Mouse (Mus musculus) neural tube, embryonic 15.5 days (tissue): ENCODE results near the gene Tsacc. TPM values are rescaled to one million over a fixed set of nuclear protein-coding genes. Genes with fewer than 3 reads are reported as not detected.
"Not testable (repeated sequence)": the region's sequence is repeated elsewhere in the genome, so short reads cannot be mapped to it uniquely, and the experiment has no call there.

ENCODE experiments used
- ATAC-seq: fragments of 200-750 bp; cut with Nextera tagmentation; 2 replicates; pipeline ENCODE4 v1.8.0; 2017; ENCODE audit warnings: mild to moderate bottlenecking, moderate TSS enrichment, moderate library complexity; ENCODE audit not compliant: low FRiP score
- H3K27ac ChIP-seq: fragments of 300-500 bp; sonication (generic); replicated peaks from 2 replicates; pipeline ENCODE4 v1.5.1; 2015; ENCODE audit warnings: mild to moderate bottlenecking, inconsistent platforms
- H3K27me3 ChIP-seq: fragments of 300-500 bp; sonication (generic); replicated peaks from 2 replicates; pipeline ENCODE4 v1.6.1; 2015; ENCODE audit warnings: inconsistent platforms
- H3K36me3 ChIP-seq: fragments of 300-500 bp; sonication (generic); 2 replicates; pipeline ENCODE4 v1.6.1; 2015; ENCODE audit warnings: inconsistent platforms
- H3K4me1 ChIP-seq: fragments of 300-500 bp; sonication (generic); 2 replicates; pipeline ENCODE4 v1.6.1; 2015; ENCODE audit warnings: inconsistent platforms
- H3K4me2 ChIP-seq: fragments of 300-500 bp; sonication (generic); 2 replicates; pipeline ENCODE4 v1.6.1; 2015; ENCODE audit warnings: inconsistent platforms, mild to moderate bottlenecking, moderate library complexity
- H3K4me3 ChIP-seq: fragments of 300-500 bp; sonication (generic); replicated peaks from 2 replicates; pipeline ENCODE4 v1.5.1; 2015; ENCODE audit warnings: mild to moderate bottlenecking, inconsistent platforms
- H3K9ac ChIP-seq: fragments of 300-500 bp; sonication (generic); replicated peaks from 2 replicates; pipeline ENCODE4 v1.6.1; 2015; ENCODE audit warnings: mild to moderate bottlenecking, inconsistent platforms
- H3K9me3 ChIP-seq: fragments of 300-500 bp; sonication (generic); replicated peaks from 2 replicates; pipeline ENCODE4 v1.6.1; 2016; ENCODE audit warnings: inconsistent platforms
- WGBS: fragments of 180-500 bp; shearing (Covaris S2); methylation state at CpG from one replicate; pipeline ENCODE4 v1.1.7; 2015; ENCODE audit warnings: mixed read lengths; 5-methylcytosine and 5-hydroxymethylcytosine counted together
- polyA plus RNA-seq: library from polyadenylated mRNA; unstranded; fragments of >200 nt; fragmentation: Nextera tagmentation; extraction: Ambion mirVana; gene quantifications from 2 replicates; pipeline ENCODE4 v1.2.1, GENCODE M21; 2015

The Tsacc gene
- polyA plus RNA-seq, 1 experiment from 2014 or later, result 9.5 TPM

DNA sequence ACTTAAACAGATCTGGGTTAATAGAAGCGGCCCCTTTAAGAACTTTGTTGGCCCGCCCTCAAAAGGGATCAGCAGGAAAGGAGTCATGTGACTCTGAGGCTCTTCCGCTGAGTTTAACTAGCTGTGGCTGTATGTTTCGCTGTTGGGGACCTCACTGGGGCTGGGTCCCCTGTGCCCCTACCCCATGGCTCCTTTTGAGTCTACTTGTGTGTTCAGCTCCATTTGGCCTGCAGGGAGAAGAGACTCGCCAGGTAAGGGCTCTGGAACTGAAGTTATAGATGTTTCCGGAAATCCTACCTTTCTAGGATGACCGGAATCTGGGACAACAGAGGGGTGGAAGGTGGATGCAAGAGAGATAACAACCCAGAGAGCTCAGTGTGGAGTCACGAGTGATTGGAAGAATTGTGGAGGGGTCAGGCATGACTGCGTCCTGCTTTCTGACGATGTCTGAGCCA, 28.2 kb upstream of the Tsacc start, which contains the start of gene Glmp:
Gene Glmp (plus strand): TSS at position 73 of the 455 bp plus-strand sequence.
- WGBS, result 2% methylated on average over 10 of the region's 10 CpGs

DNA sequence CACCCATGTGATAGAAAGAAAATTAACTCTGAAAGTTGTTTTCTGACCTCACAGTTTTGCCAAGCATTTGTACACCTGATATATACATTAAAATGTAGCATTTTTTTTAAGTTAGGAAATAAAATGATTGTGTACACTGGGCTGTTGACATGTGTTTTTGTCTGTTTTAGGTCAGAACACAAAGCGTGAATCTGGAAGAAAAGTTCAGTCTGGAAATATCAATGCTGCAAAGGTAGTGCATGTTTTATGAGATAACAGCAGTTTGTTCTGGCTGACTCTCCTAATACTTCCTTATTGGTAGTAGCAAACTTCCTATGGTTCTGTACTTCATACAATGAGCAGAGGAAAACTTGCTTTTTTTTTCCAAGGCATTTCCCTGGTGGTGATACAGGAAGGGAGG, 2.4 kb upstream of the Tsacc start:
- ATAC-seq, result no peak
- no peak overlapping the region for H3K27ac ChIP-seq
- peaks cover 47% of the 10 kb centered on the region for H3K36me3 ChIP-seq
- no peaks in the 10 kb centered on the region for H3K9me3 ChIP-seq
- no peaks in the 10 kb centered on the region for H3K27me3 ChIP-seq
- H3K4me3 ChIP-seq, result no peak overlapping the region
- no peak overlapping the region for H3K4me2 ChIP-seq
- H3K9ac ChIP-seq, result no peak overlapping the region
- H3K4me1 ChIP-seq, result peaks cover 27% of the 10 kb centered on the region
- 95% methylated on average over 1 of the region's 1 CpGs for WGBS

More for the DNA sequence above, 28.2 kb upstream of the Tsacc start, which contains the start of gene Glmp:
- Histone ChIP-seq H3K4me1 (peaks cover 20% of the 10 kb centered on the region), H3K27me3 (no peaks in the 10 kb centered on the region), H3K4me2 (peak within 1 kb of the TSS; percentile 89), H3K4me3 (peak within 1 kb of the TSS; percentile 73), H3K9ac (peak within 1 kb of the TSS; percentile 79), H3K9me3 (no peaks in the 10 kb centered on the region), H3K27ac (peak within 1 kb of the TSS; percentile 43; the same call in 1 of the 2 replicates), H3K36me3 (peaks cover 40% of the 10 kb centered on the region)
- ATAC-seq, result peak; percentile 88

DNA sequence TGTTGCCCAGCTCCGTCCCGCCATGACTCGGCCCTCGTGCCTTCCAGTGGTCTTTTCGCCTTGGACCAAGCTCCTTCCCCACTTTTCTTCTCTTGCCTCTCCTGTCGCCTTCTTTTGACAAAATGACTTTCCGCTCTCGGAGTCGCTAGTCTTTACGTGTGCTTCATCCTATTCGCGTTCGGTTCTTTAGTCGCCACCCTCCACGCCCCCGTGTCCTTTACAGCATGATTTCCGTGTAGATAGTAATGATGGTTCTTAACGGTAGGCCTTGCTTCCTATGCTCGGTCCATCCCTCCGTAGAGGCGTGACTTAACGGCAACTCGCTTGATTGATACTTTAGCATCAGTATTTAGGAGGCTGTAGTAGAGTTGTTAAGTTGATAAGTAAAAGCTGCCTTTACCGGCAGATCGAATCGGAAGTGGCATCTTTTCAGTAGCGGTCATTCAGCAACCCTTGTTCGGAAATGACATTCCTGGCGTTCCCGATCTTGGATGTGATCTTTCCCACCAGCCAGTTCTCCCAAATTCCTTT, 587 bp upstream of the Tsacc start:
- H3K27ac ChIP-seq, result peak overlapping the region; percentile 90
- H3K4me3 ChIP-seq, result peak overlapping the region; percentile 82
- no peaks in the 10 kb centered on the region for H3K9me3 ChIP-seq
- under 1% methylated on average over 30 of the region's 30 CpGs for WGBS
- no peaks in the 10 kb centered on the region for H3K27me3 ChIP-seq
- H3K36me3 ChIP-seq, result peaks cover 32% of the 10 kb centered on the region
- H3K4me1 ChIP-seq, result peaks cover 27% of the 10 kb centered on the region
- H3K9ac ChIP-seq, result peak overlapping the region; percentile 86
- H3K4me2 ChIP-seq, result peak overlapping the region; percentile 77
- no peak for ATAC-seq

DNA sequence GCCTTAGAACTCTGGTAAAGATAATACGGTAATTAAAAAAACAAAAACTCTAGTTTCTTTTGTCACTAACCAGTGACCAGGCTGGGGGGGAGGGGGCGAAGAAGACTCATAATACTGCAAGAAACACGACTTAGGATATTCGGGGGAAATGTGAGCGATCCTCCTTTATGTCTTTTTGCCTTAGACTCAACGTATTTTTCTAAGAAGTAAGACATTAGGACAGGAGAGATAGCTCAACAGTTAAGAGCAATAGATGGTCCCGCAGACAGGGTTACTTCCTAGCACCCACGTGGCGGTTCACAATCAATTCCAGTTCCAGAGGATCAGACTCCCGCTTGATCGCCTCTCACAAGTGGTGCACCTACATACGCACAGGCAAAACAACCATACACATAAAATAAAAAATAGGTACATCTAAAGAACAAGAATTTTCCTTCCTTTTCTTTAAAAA, 664 bp downstream of the Tsacc start:
- WGBS, result 1% methylated on average over 12 of the region's 12 CpGs
- Histone ChIP-seq H3K27ac (peak overlapping the region; percentile 91), H3K27me3 (no peaks in the 10 kb centered on the region), H3K9ac (peak overlapping the region; percentile 60), H3K4me1 (peaks cover 27% of the 10 kb centered on the region), H3K4me2 (peak overlapping the region; percentile 69), H3K4me3 (peak overlapping the region; percentile 82), H3K36me3 (peaks cover 21% of the 10 kb centered on the region), H3K9me3 (no peaks in the 10 kb centered on the region)
- peak; percentile 32; the same call in 1 of the 2 replicates for ATAC-seq

DNA sequence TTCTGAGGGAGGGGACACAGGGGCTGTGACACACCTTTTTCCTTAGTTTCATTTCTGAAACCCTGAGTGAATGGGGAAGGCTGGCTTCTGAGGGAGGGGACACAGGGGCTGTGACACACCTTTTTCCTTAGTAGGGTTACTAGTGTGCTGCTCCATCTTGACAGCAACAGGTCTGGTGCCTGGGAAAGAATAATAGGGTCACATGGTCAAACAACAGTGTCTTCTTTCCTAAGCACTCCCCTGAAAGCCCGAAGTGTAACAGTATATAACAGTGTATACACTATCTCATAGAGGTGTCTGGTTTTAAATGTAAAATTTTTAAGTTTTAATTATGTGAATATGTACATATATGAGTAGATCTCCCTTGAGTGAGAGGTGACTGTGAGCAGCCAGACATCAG, 1.5 kb downstream of the Tsacc start:
- Histone ChIP-seq H3K4me2 (peak overlapping the region; percentile 69), H3K36me3 (peaks cover 12% of the 10 kb centered on the region), H3K9ac (0 out of 2 replicates have a peak overlapping the region, but pooled peaks have one; percentile 60), H3K4me1 (peaks cover 27% of the 10 kb centered on the region)
- not testable (repeated sequence) for H3K9me3 ChIP-seq, H3K27ac ChIP-seq, H3K4me3 ChIP-seq, H3K27me3 ChIP-seq, ATAC-seq
- WGBS, result 65% methylated on average over 1 of the region's 1 CpGs

DNA sequence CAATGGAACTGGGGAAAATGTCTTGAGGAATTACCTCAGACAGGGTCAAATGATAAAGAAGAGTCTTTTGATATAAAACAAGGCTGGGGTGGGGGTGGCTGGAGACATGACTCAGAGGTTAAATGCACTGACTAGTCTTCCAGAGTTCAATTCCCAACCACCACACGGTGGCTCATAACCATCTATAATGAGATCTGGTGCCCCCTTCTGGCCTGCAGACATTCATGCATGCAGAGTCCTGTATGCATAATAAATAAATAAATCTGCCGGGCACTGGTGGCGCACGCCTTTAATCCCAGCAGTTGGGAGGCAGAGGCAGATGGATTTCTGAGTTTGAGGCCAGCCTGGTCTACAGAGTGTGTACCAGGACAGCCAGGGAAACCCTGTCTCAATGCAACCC, 4.8 kb downstream of the Tsacc start:
- H3K9me3 ChIP-seq, result no peaks in the 10 kb centered on the region
- peaks cover 8% of the 10 kb centered on the region for H3K4me1 ChIP-seq
- H3K9ac ChIP-seq, result no peak overlapping the region
- no peak overlapping the region for H3K4me2 ChIP-seq
- no peak overlapping the region for H3K4me3 ChIP-seq
- no peak overlapping the region for H3K27ac ChIP-seq
- no peak for ATAC-seq
- H3K27me3 ChIP-seq, result no peaks in the 10 kb centered on the region
- 56% methylated on average over 4 of the region's 4 CpGs for WGBS
- H3K36me3 ChIP-seq, result no peaks in the 10 kb centered on the region

DNA sequence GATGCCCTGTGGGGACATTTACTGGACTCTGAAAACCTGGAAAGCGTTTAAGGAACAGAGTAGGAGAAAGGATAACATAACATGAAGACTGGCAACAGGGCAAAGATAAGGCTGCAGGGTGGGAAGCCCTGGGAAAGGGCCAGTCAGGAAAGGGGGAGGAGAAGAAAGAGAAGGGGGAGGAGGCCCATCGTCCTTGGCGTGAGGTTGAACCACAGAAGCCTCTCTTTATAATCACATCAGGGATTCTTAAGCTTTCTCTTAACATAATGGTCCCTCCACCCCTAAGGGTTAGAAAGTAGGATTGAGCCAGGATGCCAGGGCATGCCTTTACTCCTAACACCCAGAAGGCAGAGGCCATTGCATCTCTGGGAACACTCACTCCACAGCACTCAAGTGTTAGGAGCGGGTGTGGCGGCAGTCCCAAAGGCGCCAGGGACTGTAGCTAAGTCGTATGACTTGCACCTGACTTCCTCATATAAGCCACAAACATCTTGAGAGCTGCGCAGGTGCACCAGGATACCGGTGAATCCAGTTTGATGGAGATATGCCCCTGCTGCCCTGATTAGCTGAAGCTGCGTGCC, 8.6 kb downstream of the Tsacc start:
- not testable (repeated sequence) for H3K27ac ChIP-seq, H3K36me3 ChIP-seq, ATAC-seq, H3K9ac ChIP-seq, H3K27me3 ChIP-seq, H3K9me3 ChIP-seq, H3K4me1 ChIP-seq, H3K4me2 ChIP-seq, H3K4me3 ChIP-seq
- WGBS, result 83% methylated on average over 8 of the region's 10 CpGs

DNA sequence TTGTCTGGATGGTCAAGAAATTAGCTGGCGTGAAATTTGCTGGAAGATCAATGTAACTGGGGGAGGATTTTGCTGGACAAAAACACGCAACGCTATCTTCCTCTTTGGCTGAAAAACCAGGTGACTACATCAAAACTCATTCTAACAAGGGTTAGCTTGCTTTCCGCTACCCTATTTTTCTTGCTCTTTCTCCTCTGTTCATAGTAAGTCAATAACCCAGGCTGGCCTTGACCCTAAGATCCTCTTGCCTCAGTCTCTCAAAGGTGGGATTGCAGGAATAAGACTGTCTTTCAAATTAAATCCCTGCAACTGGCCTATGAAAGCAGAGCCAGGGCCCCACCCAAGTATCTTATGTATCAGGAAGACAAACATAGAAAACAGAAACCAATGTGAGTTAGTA, 9.7 kb downstream of the Tsacc start, which contains the start of gene Gm38392:
Gene Gm38392 (minus strand): TSS at position 101 of the 400 bp plus-strand sequence.
- Histone ChIP-seq H3K4me2 (no peak within 1 kb of the TSS), H3K27ac (no peak within 1 kb of the TSS), H3K9ac (no peak within 1 kb of the TSS), H3K36me3 (no peaks in the 10 kb centered on the region; the same call in 1 of the 2 replicates), H3K4me3 (no peak within 1 kb of the TSS), H3K27me3 (no peaks in the 10 kb centered on the region), H3K9me3 (no peaks in the 10 kb centered on the region), H3K4me1 (no peaks in the 10 kb centered on the region)
- no peak for ATAC-seq
- 95% methylated on average over 4 of the region's 4 CpGs for WGBS

DNA sequence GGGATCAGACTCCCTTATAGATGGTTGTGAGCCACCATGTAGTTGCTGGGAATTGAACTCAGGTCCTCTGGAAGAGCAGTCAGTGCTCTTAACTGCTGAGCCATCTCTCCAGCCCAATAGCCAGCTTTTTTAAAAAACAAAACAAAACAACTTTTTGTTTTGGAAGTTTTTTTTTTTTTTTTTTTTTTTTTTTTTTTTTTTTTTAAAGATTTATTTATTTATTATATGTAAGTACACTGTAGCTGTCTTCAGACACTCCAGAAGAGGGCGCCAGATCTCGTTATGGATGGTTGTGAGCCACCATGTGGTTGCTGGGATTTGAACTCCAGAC, 11.3 kb downstream of the Tsacc start:
- H3K27me3 ChIP-seq, result not testable (repeated sequence)

DNA sequence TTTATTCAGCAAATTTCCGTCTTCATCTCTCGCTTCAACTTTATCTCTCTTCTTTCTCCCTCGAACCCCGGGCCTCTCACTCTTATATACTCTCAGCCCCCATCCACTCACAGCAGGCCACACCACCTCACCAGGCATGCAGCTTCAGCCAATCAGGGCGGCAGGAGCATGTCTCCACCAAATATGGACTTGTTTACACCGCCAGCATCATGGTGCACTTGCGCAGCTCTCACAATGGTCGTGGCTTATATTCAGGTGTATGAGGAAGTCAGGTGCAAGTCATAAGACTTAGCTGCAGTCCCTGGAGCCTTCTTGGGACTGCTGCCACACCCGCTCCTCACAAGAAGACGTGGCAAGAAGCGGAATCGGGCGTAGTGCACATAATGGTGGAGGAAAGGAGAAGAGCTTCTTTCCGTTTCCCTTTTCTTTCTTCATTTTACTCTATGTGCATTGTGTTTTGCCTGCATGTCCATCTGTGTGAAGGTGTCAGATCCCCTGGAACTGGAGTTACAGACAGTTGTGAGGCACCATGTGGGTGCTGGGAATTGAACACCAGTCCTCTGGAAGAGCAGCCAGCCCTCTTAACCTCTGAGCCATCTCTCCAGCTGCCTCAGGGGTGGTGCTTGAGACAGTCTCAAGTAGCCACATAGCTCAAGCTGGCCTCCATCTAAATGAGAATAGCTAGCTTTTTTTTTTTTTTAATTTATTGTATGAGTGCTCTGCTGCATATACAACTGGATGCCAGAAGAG, 11.8 kb downstream of the Tsacc start:
- 97% methylated on average over 14 of the region's 14 CpGs for WGBS
- H3K36me3 ChIP-seq, H3K27me3 ChIP-seq, H3K9ac ChIP-seq, ATAC-seq, H3K4me3 ChIP-seq, H3K9me3 ChIP-seq, H3K4me2 ChIP-seq, H3K4me1 ChIP-seq, H3K27ac ChIP-seq: not testable (repeated sequence)

More for the DNA sequence above, 11.3 kb downstream of the Tsacc start:
- ATAC-seq, H3K4me3 ChIP-seq, H3K4me2 ChIP-seq, H3K9ac ChIP-seq, H3K4me1 ChIP-seq, H3K27ac ChIP-seq, H3K36me3 ChIP-seq, H3K9me3 ChIP-seq: not testable (repeated sequence)
- no CpG with 5 or more reads among the region's 2 CpGs for WGBS

DNA sequence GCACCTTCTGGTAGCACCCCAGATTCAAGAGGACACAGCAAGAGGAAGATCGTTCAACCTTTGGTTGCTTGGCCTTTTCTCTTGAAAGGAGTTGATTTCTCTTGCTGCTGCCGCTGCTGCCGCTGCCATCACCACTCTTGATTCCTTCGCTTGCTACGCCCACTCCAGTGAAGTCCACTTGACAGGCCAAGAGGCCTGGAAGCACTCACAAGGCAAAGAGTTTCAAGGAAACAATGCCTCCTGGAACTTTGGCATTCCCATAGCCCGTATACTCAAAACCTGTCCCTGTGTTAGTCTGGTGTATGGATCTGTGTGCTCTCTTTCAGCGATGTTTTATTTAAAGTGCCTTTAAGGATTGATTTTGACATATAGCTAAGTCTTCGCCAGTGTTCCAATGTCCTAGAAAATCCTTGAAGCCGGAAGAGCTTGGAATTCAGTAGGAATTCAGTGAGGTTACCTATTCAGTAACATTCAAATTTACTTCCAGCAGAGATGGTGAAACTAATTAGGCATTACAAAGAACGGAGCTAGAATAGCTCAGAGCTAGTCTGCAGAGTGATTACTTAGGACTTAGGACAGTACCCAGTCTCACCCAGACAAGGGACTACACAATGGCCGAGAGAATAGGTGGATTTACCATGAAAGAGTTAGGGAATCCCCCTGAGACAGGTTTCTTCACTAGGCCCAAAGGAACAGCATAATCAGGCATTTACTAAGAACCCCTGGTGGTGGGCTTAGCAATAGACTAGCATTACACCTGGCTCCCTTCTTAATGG, 15.5 kb downstream of the Tsacc start:
- not testable (repeated sequence) for H3K4me1 ChIP-seq, H3K4me2 ChIP-seq, H3K36me3 ChIP-seq, H3K27me3 ChIP-seq, H3K9me3 ChIP-seq, H3K27ac ChIP-seq, ATAC-seq, H3K9ac ChIP-seq, H3K4me3 ChIP-seq
- 67% methylated on average over 11 of the region's 11 CpGs for WGBS
